Mouse (Mus musculus) MEL (cell line): Measurements from ENCODE around the gene Olfr700. TPM values are rescaled to one million over a fixed set of nuclear protein-coding genes. Genes with fewer than 3 reads are reported as not detected.

Experiments used
- DNase-seq: peaks from one replicate; pipeline ENCODE4 v3.0.0; 2011; ENCODE audit warnings: low read depth, low spot score
- H3K27ac ChIP-seq: 2 replicates; pipeline ENCODE4 v1.5.1; 2012; ENCODE audit warnings: low read depth, mild to moderate bottlenecking, control low read depth, low read length, moderate library complexity; ENCODE audit not compliant: control insufficient read depth
- H3K27me3 ChIP-seq, 2 experiments: fragments of 150-350 bp in 1 of 2; sonication (generic) in 1 of 2; 2 replicates each; pipeline ENCODE4 v1.6.1; 2012; ENCODE audit warnings: low read length in 2 of 2, mild to moderate bottlenecking in 2 of 2, improper control_type of control experiment in 1 of 2, moderate library complexity in 1 of 2; ENCODE audit not compliant: insufficient read depth in 2 of 2, control insufficient read depth in 1 of 2
- H3K36me3 ChIP-seq, 2 experiments: 2 replicates each; pipeline ENCODE4 v1.6.1; 2012 to 2014; ENCODE audit warnings: low read length in 2 of 2, improper control_type of control experiment in 1 of 2, inconsistent platforms in 1 of 2, mild to moderate bottlenecking in 1 of 2; ENCODE audit not compliant: insufficient read depth in 2 of 2, control insufficient read depth in 1 of 2
- H3K4me1 ChIP-seq, 2 experiments: fragments of 150-350 bp in 1 of 2; sonication (generic) in 1 of 2; 2 replicates each; pipeline ENCODE4 v1.6.1; 2012; ENCODE audit warnings: low read length in 2 of 2, improper control_type of control experiment in 1 of 2, mild to moderate bottlenecking in 1 of 2; ENCODE audit not compliant: insufficient read depth in 2 of 2, control insufficient read depth in 1 of 2
- H3K4me3 ChIP-seq, 2 experiments: fragments of 150-350 bp in 1 of 2; sonication (generic) in 1 of 2; 2 replicates each; pipeline ENCODE4 v1.5.1; 2012; ENCODE audit warnings: low read depth in 2 of 2, low read length in 2 of 2, mild to moderate bottlenecking in 2 of 2, moderate library complexity in 2 of 2, control low read depth in 1 of 2, improper control_type of control experiment in 1 of 2; ENCODE audit not compliant: control insufficient read depth in 1 of 2, insufficient read depth in 1 of 2
- H3K79me2 ChIP-seq: 2 replicates; pipeline ENCODE4 v1.6.1; 2012; ENCODE audit warnings: mild to moderate bottlenecking, low read length, moderate library complexity; ENCODE audit not compliant: control insufficient read depth, poor library complexity, insufficient read depth
- H3K9ac ChIP-seq: 2 replicates; pipeline ENCODE4 v1.6.1; 2012; ENCODE audit warnings: low read depth, mild to moderate bottlenecking, control low read depth, low read length, moderate library complexity; ENCODE audit not compliant: control insufficient read depth, poor library complexity, severe bottlenecking
- H3K9me3 ChIP-seq: fragments of 150-350 bp; sonication (generic); replicated peaks from 2 replicates; pipeline ENCODE4 v1.6.1; 2012; ENCODE audit warnings: mild to moderate bottlenecking, low read length, improper control_type of control experiment, moderate library complexity; ENCODE audit not compliant: insufficient read depth
- BHLHE40 ChIP-seq: IDR thresholded peaks from 2 replicates; pipeline ENCODE4 v1.6.1; 2012; ENCODE audit warnings: low read depth, mild to moderate bottlenecking, inconsistent platforms, low read length, improper control_type of control experiment, borderline replicate concordance
- CHD1 ChIP-seq: IDR thresholded peaks from 2 replicates; pipeline ENCODE4 v1.6.1; 2012; ENCODE audit warnings: low read depth, mild to moderate bottlenecking, inconsistent platforms, low read length, improper control_type of control experiment
- CTCF ChIP-seq, 3 experiments: IDR thresholded peaks in 2 of 3; conservative IDR thresholded peaks in 1 of 3; 2 replicates each; pipeline ENCODE4 v1.5.1; 2011 to 2012; ENCODE audit warnings: low read length in 3 of 3, low read depth in 2 of 3, mild to moderate bottlenecking in 2 of 3, improper control_type of control experiment in 1 of 3, inconsistent platforms in 1 of 3, mixed read lengths in 1 of 3, moderate library complexity in 1 of 3; ENCODE audit not compliant: control insufficient read depth in 1 of 3, insufficient read depth in 1 of 3, poor library complexity in 1 of 3, severe bottlenecking in 1 of 3
- E2F4 ChIP-seq: IDR thresholded peaks from 2 replicates; pipeline ENCODE4 v1.6.1; 2011; ENCODE audit warnings: low read depth, low read length, improper control_type of control experiment, borderline replicate concordance
- ELF1 ChIP-seq: IDR thresholded peaks from 2 replicates; pipeline ENCODE4 v1.6.1; 2014; ENCODE audit warnings: low read depth, mild to moderate bottlenecking, inconsistent platforms, low read length, improper control_type of control experiment, moderate library complexity
- EP300 ChIP-seq, 2 experiments: IDR thresholded peaks; 2 replicates each; pipeline ENCODE4 v1.6.1; 2011; ENCODE audit warnings: improper control_type of control experiment in 2 of 2, low read length in 2 of 2, low read depth in 1 of 2, mild to moderate bottlenecking in 1 of 2
- GABPA ChIP-seq: IDR thresholded peaks from 2 replicates; pipeline ENCODE4 v1.6.1; 2012; ENCODE audit warnings: low read depth, mild to moderate bottlenecking, inconsistent platforms, low read length, improper control_type of control experiment, moderate library complexity
- JUND ChIP-seq: IDR thresholded peaks from 2 replicates; pipeline ENCODE4 v1.6.1; 2011; ENCODE audit warnings: low read depth, mild to moderate bottlenecking, improper control_type of control experiment, low read length
- KAT2A ChIP-seq: conservative IDR thresholded peaks from 2 replicates; pipeline ENCODE4 v1.6.1; 2012; ENCODE audit warnings: low read depth, low read length, improper control_type of control experiment, inconsistent platforms
- MAFK ChIP-seq: IDR thresholded peaks from 2 replicates; pipeline ENCODE4 v1.6.1; 2011; ENCODE audit warnings: low read depth, mild to moderate bottlenecking, low read length, improper control_type of control experiment, borderline replicate concordance
- MAX ChIP-seq: IDR thresholded peaks from 2 replicates; pipeline ENCODE4 v1.6.1; 2011; ENCODE audit warnings: low read length, improper control_type of control experiment
- MAZ ChIP-seq: IDR thresholded peaks from 2 replicates; pipeline ENCODE4 v1.6.1; 2012; ENCODE audit warnings: low read depth, mild to moderate bottlenecking, inconsistent platforms, low read length, improper control_type of control experiment
- MEF2A ChIP-seq: IDR thresholded peaks from 2 replicates; pipeline ENCODE4 v1.6.1; 2014; ENCODE audit warnings: low read depth, mild to moderate bottlenecking, inconsistent platforms, low read length, improper control_type of control experiment; ENCODE audit not compliant: poor library complexity, insufficient replicate concordance, severe bottlenecking; ENCODE audit errors: extremely low read depth
- MXI1 ChIP-seq: IDR thresholded peaks from 2 replicates; pipeline ENCODE4 v1.6.1; 2011; ENCODE audit warnings: mild to moderate bottlenecking, low read depth, low read length, improper control_type of control experiment
- MYB ChIP-seq: IDR thresholded peaks from 2 replicates; pipeline ENCODE4 v1.6.1; 2011; ENCODE audit warnings: mild to moderate bottlenecking, low read depth, low read length, improper control_type of control experiment
- MYC ChIP-seq: IDR thresholded peaks from 2 replicates; pipeline ENCODE4 v1.6.1; 2011; ENCODE audit warnings: low read depth, mild to moderate bottlenecking, low read length, improper control_type of control experiment, moderate library complexity
- NELFE ChIP-seq: IDR thresholded peaks from 2 replicates; pipeline ENCODE4 v1.6.1; 2011; ENCODE audit warnings: low read depth, low read length, improper control_type of control experiment
- NRF1 ChIP-seq: IDR thresholded peaks from 2 replicates; pipeline ENCODE4 v1.6.1; 2014; ENCODE audit warnings: low read depth, mild to moderate bottlenecking, inconsistent platforms, low read length, improper control_type of control experiment, moderate library complexity; ENCODE audit not compliant: poor library complexity, insufficient read depth, severe bottlenecking
- POLR2A ChIP-seq, 2 experiments: IDR thresholded peaks; 2 replicates each; pipeline ENCODE4 v1.6.1; 2011 to 2012; ENCODE audit warnings: low read length in 2 of 2, mild to moderate bottlenecking in 2 of 2, control low read depth in 1 of 2, improper control_type of control experiment in 1 of 2, low read depth in 1 of 2, moderate library complexity in 1 of 2; ENCODE audit not compliant: control insufficient read depth in 1 of 2, insufficient read depth in 1 of 2, poor library complexity in 1 of 2
- RAD21 ChIP-seq: IDR thresholded peaks from 2 replicates; pipeline ENCODE4 v1.6.1; 2011; ENCODE audit warnings: mild to moderate bottlenecking, low read depth, low read length, improper control_type of control experiment
- RCOR1 ChIP-seq: IDR thresholded peaks from 2 replicates; pipeline ENCODE4 v1.6.1; 2012; ENCODE audit warnings: low read depth, mild to moderate bottlenecking, inconsistent platforms, low read length, improper control_type of control experiment
- SIN3A ChIP-seq: IDR thresholded peaks from 2 replicates; pipeline ENCODE4 v1.6.1; 2012; ENCODE audit warnings: low read length, improper control_type of control experiment, inconsistent platforms
- TAL1 ChIP-seq: IDR thresholded peaks from 2 replicates; pipeline ENCODE4 v1.6.1; 2012; ENCODE audit warnings: mild to moderate bottlenecking, inconsistent platforms, low read length, moderate library complexity, mixed read lengths
- UBTF ChIP-seq: IDR thresholded peaks from 2 replicates; pipeline ENCODE4 v1.6.1; 2012; ENCODE audit warnings: low read depth, mild to moderate bottlenecking, inconsistent platforms, low read length, improper control_type of control experiment, moderate library complexity, borderline replicate concordance; ENCODE audit not compliant: insufficient read depth
- USF1 ChIP-seq: IDR thresholded peaks from 2 replicates; pipeline ENCODE4 v1.6.1; 2014; ENCODE audit warnings: low read depth, mild to moderate bottlenecking, inconsistent platforms, low read length, improper control_type of control experiment, moderate library complexity
- USF2 ChIP-seq, 2 experiments: IDR thresholded peaks; 2 replicates each; pipeline ENCODE4 v1.6.1; 2011 to 2012; ENCODE audit warnings: improper control_type of control experiment in 2 of 2, low read length in 2 of 2, borderline replicate concordance in 1 of 2, inconsistent platforms in 1 of 2, low read depth in 1 of 2, mild to moderate bottlenecking in 1 of 2; ENCODE audit not compliant: insufficient read depth in 1 of 2
- ZKSCAN1 ChIP-seq: IDR thresholded peaks from 2 replicates; pipeline ENCODE4 v1.6.1; 2012; ENCODE audit warnings: low read depth, mild to moderate bottlenecking, inconsistent platforms, low read length, improper control_type of control experiment, moderate library complexity
- ZMIZ1 ChIP-seq: IDR thresholded peaks from 2 replicates; pipeline ENCODE4 v1.6.1; 2012; ENCODE audit warnings: low read depth, mild to moderate bottlenecking, inconsistent platforms, low read length, improper control_type of control experiment, moderate library complexity
- ZNF384 ChIP-seq: IDR thresholded peaks from 2 replicates; pipeline ENCODE4 v1.6.1; 2012; ENCODE audit warnings: low read depth, mild to moderate bottlenecking, inconsistent platforms, low read length, improper control_type of control experiment
- polyA plus RNA-seq, 2 experiments: library from polyadenylated mRNA; stranded (reverse) in 1 of 2; unstranded in 1 of 2; fragments of >175 nt in 1 of 2; fragments of >200 nt in 1 of 2; gene quantifications; 2 replicates each; pipeline versions ENCODE4 v1.2.1 to v1.2.4; 2012; ENCODE audit warnings: low replicate concordance in 2 of 2, low read depth in 1 of 2; ENCODE audit not compliant: insufficient read length in 2 of 2, insufficient read depth in 1 of 2, missing spikeins in 1 of 2
- total RNA-seq: library from RNA; depleted of rRNA; stranded (reverse); fragments of 300-350 nt; gene quantifications from 2 replicates; pipeline ENCODE4 v1.2.3, GENCODE M21; 2012

Olfr700 gene
- total and polyA plus RNA-seq, 3 experiments: not detected

DNA sequence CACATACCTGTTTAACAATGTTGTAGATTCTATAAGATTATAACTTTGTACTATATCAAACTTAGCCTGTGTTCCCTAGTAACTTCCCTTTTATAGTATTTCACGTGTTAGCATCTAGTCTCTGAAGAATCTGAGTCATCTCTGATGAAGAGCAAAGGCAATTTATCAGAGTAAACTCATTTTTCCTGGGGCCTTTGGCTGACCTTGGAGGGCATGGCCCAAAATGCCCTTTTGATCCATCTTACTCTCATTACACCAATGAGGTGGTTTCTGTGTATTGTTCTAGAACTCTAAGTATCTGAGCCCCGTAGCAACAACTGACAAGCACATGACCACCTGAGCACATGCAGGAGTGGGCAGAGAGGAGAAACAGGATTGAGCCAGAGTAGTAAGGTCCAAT lies 5.2 kb upstream of the Olfr700 start, which contains the start of gene Olfr701:
Gene Olfr701, plus strand, starts transcription at position 301 of the 400 bp plus-strand sequence.
- Histone ChIP-seq H3K4me3 (no peak within 1 kb of the TSS), H3K27ac (no peak within 1 kb of the TSS), H3K27me3 (no peaks in the 10 kb centered on the region), H3K9ac (no peak within 1 kb of the TSS), H3K36me3 (no peaks in the 10 kb centered on the region), H3K9me3 (no peaks in the 10 kb centered on the region), H3K4me1 (no peaks in the 10 kb centered on the region), H3K79me2 (no peaks in the 10 kb centered on the region)
- TF ChIP-seq USF1: no peak
- no peak for TF ChIP-seq GABPA
- no peak for TF ChIP-seq MAZ
- TF ChIP-seq EP300 (IDR thresholded peaks at IDR 0.05; ENCODE audit: low read depth in 1 of 2, low read length in 2 of 2): no peak
- TF ChIP-seq RAD21: no peak
- no peak for TF ChIP-seq MAX
- no peak for TF ChIP-seq MEF2A
- no peak for TF ChIP-seq RCOR1
- no peak for TF ChIP-seq MYB
- no peak for TF ChIP-seq UBTF
- TF ChIP-seq KAT2A: no peak
- TF ChIP-seq E2F4: no peak
- TF ChIP-seq ZNF384: no peak
- no peak for TF ChIP-seq MXI1
- no peak for TF ChIP-seq NRF1
- no peak for TF ChIP-seq SIN3A
- TF ChIP-seq BHLHE40: no peak
- no peak for TF ChIP-seq POLR2A (IDR thresholded peaks at IDR 0.05; ENCODE audit: control insufficient read depth in 1 of 2, insufficient read depth in 1 of 2, low read depth in 1 of 2, low read length in 2 of 2, poor library complexity in 1 of 2)
- no peak for DNase-seq

DNA sequence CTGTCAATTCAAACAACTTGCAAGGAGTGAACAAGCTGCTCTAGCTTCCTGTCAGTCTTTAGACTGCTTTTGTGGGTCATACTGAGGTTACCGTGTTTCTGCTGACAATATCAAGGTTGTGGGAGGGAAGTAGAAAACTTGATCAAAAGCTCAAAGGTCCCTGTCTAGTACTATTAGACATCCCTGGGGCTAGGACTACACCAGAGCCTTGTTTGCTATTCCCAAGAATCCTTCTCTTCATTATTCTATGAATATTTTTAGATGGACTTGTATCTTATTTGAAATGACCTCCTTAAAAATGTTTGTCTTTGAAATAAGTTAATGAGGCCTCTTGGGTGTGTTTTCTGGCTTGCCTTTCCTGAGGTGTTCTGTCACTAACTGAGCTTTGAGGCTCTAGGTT lies 15.5 kb downstream of the Olfr700 start, which contains the start of gene Olfr699:
Gene Olfr699, minus strand, starts transcription at position 101 of the 400 bp plus-strand sequence.
- Histone ChIP-seq H3K36me3 (no peaks in the 10 kb centered on the region), H3K9ac (no peak within 1 kb of the TSS), H3K9me3 (no peaks in the 10 kb centered on the region), H3K4me3 (no peak within 1 kb of the TSS), H3K27ac (no peak within 1 kb of the TSS), H3K79me2 (no peaks in the 10 kb centered on the region), H3K4me1 (no peaks in the 10 kb centered on the region), H3K27me3 (no peaks in the 10 kb centered on the region)
- no peak for TF ChIP-seq RCOR1
- TF ChIP-seq BHLHE40: no peak
- TF ChIP-seq TAL1: no peak
- no peak for TF ChIP-seq EP300 (IDR thresholded peaks at IDR 0.05; ENCODE audit: low read depth in 1 of 2, low read length in 2 of 2)
- no peak for TF ChIP-seq ZMIZ1
- no peak for TF ChIP-seq SIN3A
- TF ChIP-seq NELFE: no peak
- TF ChIP-seq ZKSCAN1: no peak
- TF ChIP-seq USF2 (IDR thresholded peaks at IDR 0.05; ENCODE audit: borderline replicate concordance in 1 of 2, insufficient read depth in 1 of 2, low read depth in 1 of 2, low read length in 2 of 2): no peak
- no peak for TF ChIP-seq CTCF (IDR thresholded peaks at IDR 0.05 in 2 of 3, conservative IDR thresholded peaks at IDR 0.05 in 1 of 3; ENCODE audit: control insufficient read depth in 1 of 3, insufficient read depth in 1 of 3, low read depth in 2 of 3, low read length in 3 of 3, poor library complexity in 1 of 3, severe bottlenecking in 1 of 3)
- no peak for TF ChIP-seq POLR2A (IDR thresholded peaks at IDR 0.05; ENCODE audit: control insufficient read depth in 1 of 2, insufficient read depth in 1 of 2, low read depth in 1 of 2, low read length in 2 of 2, poor library complexity in 1 of 2)
- no peak for TF ChIP-seq CHD1
- TF ChIP-seq GABPA: no peak
- TF ChIP-seq MAFK: no peak
- no peak for TF ChIP-seq JUND
- TF ChIP-seq ELF1: no peak
- no peak for TF ChIP-seq E2F4
- no peak for TF ChIP-seq MAX
- no peak for TF ChIP-seq NRF1
- no peak for TF ChIP-seq MYC
- no peak for DNase-seq
